Mouse (Mus musculus) heart, adult 2 months (tissue): ENCODE results near the gene Capn8. TPM values are rescaled to one million over a fixed set of nuclear protein-coding genes. Genes with fewer than 3 reads are reported as not detected.

Source experiments
- DNase-seq, 2 experiments: peaks; one replicate each; pipeline ENCODE4 v3.0.0; 2021
- H3K27ac ChIP-seq: fragments of 200-600 bp; 2 replicates; pipeline ENCODE4 v1.8.1; 2022
- H3K27me3 ChIP-seq: fragments of 200-500 bp; 2 replicates; pipeline ENCODE4 v1.6.1; 2012; ENCODE audit warnings: mild to moderate bottlenecking, low read length, inconsistent platforms, mixed read lengths; ENCODE audit not compliant: control insufficient read depth, insufficient read depth
- H3K36me3 ChIP-seq: fragments of 200-500 bp; 2 replicates; pipeline ENCODE4 v1.6.1; 2012; ENCODE audit warnings: low read length, inconsistent platforms; ENCODE audit not compliant: control insufficient read depth, insufficient read depth
- H3K4me1 ChIP-seq: fragments of 200-500 bp; 2 replicates; pipeline ENCODE4 v1.6.1; 2011; ENCODE audit warnings: low read length; ENCODE audit not compliant: control insufficient read depth, insufficient read depth
- H3K4me3 ChIP-seq: fragments of 200-600 bp; 2 replicates; pipeline ENCODE4 v1.8.1; 2022
- H3K79me2 ChIP-seq: fragments of 200-500 bp; replicated peaks from 2 replicates; pipeline ENCODE4 v1.6.1; 2012; ENCODE audit warnings: mild to moderate bottlenecking, inconsistent platforms, low read length, moderate library complexity, mixed read lengths; ENCODE audit not compliant: control insufficient read depth, insufficient read depth
- H3K9ac ChIP-seq: fragments of 200-500 bp; 2 replicates; pipeline ENCODE4 v1.6.1; 2012; ENCODE audit warnings: low read depth, mild to moderate bottlenecking, control low read depth, inconsistent platforms, low read length, mixed read lengths
- CTCF ChIP-seq: fragments of 200-600 bp; IDR thresholded peaks from 2 replicates; pipeline ENCODE4 v1.8.1; 2022; ENCODE audit warnings: antibody characterized with exemption, mild to moderate bottlenecking, moderate library complexity
- EP300 ChIP-seq: fragments of 200-500 bp; IDR thresholded peaks from 2 replicates; pipeline ENCODE4 v1.6.1; 2011; ENCODE audit warnings: low read depth, low read length, control low read depth; ENCODE audit not compliant: insufficient read depth
- POLR2A ChIP-seq: fragments of 200-500 bp; IDR thresholded peaks from 2 replicates; pipeline ENCODE4 v1.6.1; 2011; ENCODE audit warnings: mild to moderate bottlenecking, low read depth, low read length, control low read depth; ENCODE audit not compliant: insufficient read depth
- WGBS: fragments of 180-500 bp; shearing (Covaris S2); methylation state at CpG from one replicate; pipeline ENCODE4 v1.1.7; 2018; 5-methylcytosine and 5-hydroxymethylcytosine counted together
- intact Hi-C: fragments of 180-260 bp; cut with DNase I; formaldehyde crosslinking; loops from one replicate; pipeline ENCODE4 v1.15.1; 2025
- polyA plus RNA-seq: library from polyadenylated mRNA; depleted of rRNA; stranded (reverse); fragments of >200 nt; gene quantifications from 2 replicates; pipeline ENCODE4 v1.2.3, GENCODE M21; 2012
- total RNA-seq, 2 experiments: library from RNA; stranded (reverse); gene quantifications; 2 replicates each; pipeline ENCODE4 v1.2.3; 2021

The Capn8 gene
- total and polyA plus RNA-seq, 3 experiments: not detected

- no peak for DNase-seq
- intact Hi-C loops: no loop called here
- 41% methylated on average over 3 of the region's 3 CpGs for WGBS
- Histone ChIP-seq H3K4me3 (no peak overlapping the region), H3K36me3 (no peaks in the 10 kb centered on the region), H3K4me1 (no peaks in the 10 kb centered on the region; the same call in 1 of the 2 replicates), H3K79me2 (no peaks in the 10 kb centered on the region), H3K27me3 (no peaks in the 10 kb centered on the region), H3K27ac (no peak overlapping the region), H3K9ac (no peak overlapping the region)
- TF ChIP-seq CTCF (no peak), POLR2A (no peak)
Observed at GRCm38 (mm10) chr1:182571148-182571547, 6.3 kb downstream of the Capn8 start.

GRCm38 (mm10) chr1:182571973-182572372 is 7.2 kb downstream of the Capn8 start:
- TF ChIP-seq EP300: no peak
- no peak for TF ChIP-seq POLR2A
- TF ChIP-seq CTCF: no peak
- Histone ChIP-seq H3K27me3 (no peaks in the 10 kb centered on the region), H3K27ac (no peak overlapping the region), H3K4me1 (no peaks in the 10 kb centered on the region; the same call in 1 of the 2 replicates), H3K36me3 (no peaks in the 10 kb centered on the region), H3K79me2 (no peaks in the 10 kb centered on the region), H3K9ac (no peak overlapping the region), H3K4me3 (no peak overlapping the region)
- intact Hi-C loops: no loop called here
- DNase-seq: no peak
- WGBS: 94% methylated on average over 11 of the region's 11 CpGs

- DNase-seq: no peak
- TF ChIP-seq CTCF (no peak), EP300 (no peak), POLR2A (no peak)
- Histone ChIP-seq H3K79me2 (no peaks in the 10 kb centered on the region), H3K4me1 (no peaks in the 10 kb centered on the region; the same call in 1 of the 2 replicates), H3K4me3 (no peak overlapping the region), H3K27ac (no peak overlapping the region), H3K36me3 (no peaks in the 10 kb centered on the region), H3K27me3 (no peaks in the 10 kb centered on the region), H3K9ac (no peak overlapping the region)
- intact Hi-C loops: no loop called here
- WGBS: 51% methylated on average over 8 of the region's 8 CpGs
Observed at GRCm38 (mm10) chr1:182573856-182574665, 9.3 kb downstream of the Capn8 start.

- DNase-seq: no peak
- 76% methylated on average over 4 of the region's 4 CpGs for WGBS
- Histone ChIP-seq H3K79me2 (no peaks in the 10 kb centered on the region), H3K4me1 (no peaks in the 10 kb centered on the region; the same call in 1 of the 2 replicates), H3K27me3 (no peaks in the 10 kb centered on the region), H3K27ac (no peak overlapping the region), H3K9ac (no peak overlapping the region), H3K4me3 (no peak overlapping the region), H3K36me3 (no peaks in the 10 kb centered on the region)
- TF ChIP-seq POLR2A: no peak
- TF ChIP-seq EP300: no peak
- intact Hi-C loops: no loop called here
Observed at GRCm38 (mm10) chr1:182574666-182575049, 9.9 kb downstream of the Capn8 start.

GRCm38 (mm10) chr1:182584169-182584568 is 19.4 kb downstream of the Capn8 start:
- no peaks in the 10 kb centered on the region for H3K36me3 ChIP-seq
- TF ChIP-seq POLR2A: no peak
- TF ChIP-seq CTCF: no peak
- no peak for TF ChIP-seq EP300
- H3K4me1 ChIP-seq: no peaks in the 10 kb centered on the region
- H3K27ac ChIP-seq: no peak overlapping the region
- 87% methylated on average over 6 of the region's 6 CpGs for WGBS
- H3K79me2 ChIP-seq: no peaks in the 10 kb centered on the region
- no peaks in the 10 kb centered on the region for H3K27me3 ChIP-seq
- no peak overlapping the region for H3K4me3 ChIP-seq
- H3K9ac ChIP-seq: no peak overlapping the region
- intact Hi-C loops: no loop called here
- no peak for DNase-seq

DNA sequence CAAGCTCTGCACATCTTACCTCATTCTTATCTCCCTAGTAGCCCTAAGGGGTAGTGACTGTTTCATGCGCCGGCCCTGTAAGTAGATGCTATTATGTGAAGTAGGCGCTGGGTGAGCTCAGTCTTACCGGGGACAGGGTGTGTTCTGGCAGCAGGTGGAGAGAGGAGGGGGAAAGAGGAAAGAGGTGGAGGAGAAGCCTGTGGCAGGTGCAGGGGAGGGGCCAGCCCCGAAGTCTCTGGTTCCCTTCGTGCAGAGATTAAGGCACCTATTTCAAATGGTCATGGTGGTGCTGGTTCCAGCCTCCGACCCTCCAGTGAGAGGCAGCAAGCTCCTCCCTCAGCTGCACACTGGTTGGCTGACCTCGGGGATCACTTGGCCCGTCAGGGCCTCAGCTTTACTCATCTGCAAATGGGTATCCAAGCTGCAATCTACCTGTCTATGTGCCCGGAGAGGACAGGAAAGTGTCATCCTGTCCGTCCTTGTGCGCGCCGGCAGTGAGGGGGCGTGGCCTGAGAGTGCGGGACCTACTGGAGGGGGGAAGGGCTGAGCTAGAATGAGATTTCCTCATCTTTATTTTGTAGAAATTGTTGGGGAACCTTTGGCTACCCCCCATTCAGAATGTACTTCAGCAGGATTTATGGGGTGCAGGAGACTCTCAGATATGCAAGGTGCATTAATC is 20.5 kb downstream of the Capn8 start:
- Histone ChIP-seq H3K4me1 (no peaks in the 10 kb centered on the region), H3K27ac (no peak overlapping the region), H3K27me3 (no peaks in the 10 kb centered on the region), H3K79me2 (no peaks in the 10 kb centered on the region), H3K4me3 (no peak overlapping the region), H3K36me3 (no peaks in the 10 kb centered on the region), H3K9ac (no peak overlapping the region)
- intact Hi-C loops: no loop called here
- DNase-seq: no peak
- WGBS: 23% methylated on average over 16 of the region's 16 CpGs
- TF ChIP-seq CTCF (no peak), POLR2A (no peak), EP300 (no peak)
